In the genomic region with DNA sequence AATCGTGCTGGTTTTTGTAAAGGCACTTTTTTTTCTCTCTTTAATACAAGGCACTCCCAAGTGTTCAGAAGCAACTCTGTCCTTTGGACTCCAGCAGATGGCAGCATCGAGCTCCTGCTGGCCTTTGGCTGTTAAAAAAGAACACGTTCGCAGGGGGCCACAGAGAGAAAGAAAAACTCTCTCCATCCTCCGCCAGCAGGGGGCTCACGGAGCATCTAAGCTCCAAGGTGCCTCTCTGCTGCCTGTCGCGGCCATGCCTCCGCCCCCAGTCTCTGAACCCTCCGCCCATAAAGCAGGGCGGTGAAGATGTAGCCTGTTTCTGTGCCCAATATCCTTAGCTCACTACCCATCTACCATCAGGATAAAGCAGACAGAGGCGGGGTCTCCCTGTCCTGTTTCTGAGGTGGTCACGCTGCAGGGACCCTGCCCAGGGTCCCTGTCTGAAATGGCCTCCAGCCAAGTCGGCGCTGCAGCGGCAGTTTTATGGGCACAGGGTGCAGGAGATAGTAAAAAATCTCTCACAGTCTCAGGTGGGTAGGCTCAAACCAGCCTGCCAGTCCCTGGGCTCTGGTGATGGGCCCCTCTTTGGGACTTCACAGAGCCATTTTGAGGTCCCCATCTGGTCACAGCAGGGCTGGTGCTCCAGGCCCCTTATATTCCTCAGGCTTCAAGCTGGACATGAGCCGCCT, we compare ENCODE assay signal across 9 mouse cellular contexts.
DNase-seq lines count a peak whose midpoint lies in the region; ATAC-seq and TF ChIP-seq lines count a peak whose summit lies in the region.
"Had no signal": no experiment of that assay in that cellular context is flagged by ENCODE, and none has a peak within 500 bp of the region (broad histone marks: within the 10 kb centered on the region; RNA-seq: fewer than 3 reads in every experiment).

No protein-coding gene starts in this region.

- ATAC-seq in cerebellum, adult (ENCODE audit: insufficient number of reproducible peaks, low FRiP score, low TSS enrichment) = peak; percentile 69
- peak; percentile 91 for ATAC-seq in forebrain, embryonic 14.5 days
- no peak for ATAC-seq in liver, embryonic 13.5 days (ENCODE audit: low read depth)
- peak; percentile 81 for ATAC-seq in neural tube, embryonic 13.5 days (ENCODE audit: low read depth)
- peak; percentile 90 for ATAC-seq in stomach, postnatal 0 days (ENCODE audit: low FRiP score, low TSS enrichment)

- DNase-seq in CH12.LX (ENCODE audit: extremely low read depth) = peak; percentile 98
- DNase-seq in forebrain, embryonic 14.5 days (ENCODE audit: low spot score) = peak; percentile 99
- DNase-seq in heart, postnatal 10 days = peak; percentile 94 to 96
- DNase-seq in kidney, postnatal 36 days = peak; percentile 92 to 96
- DNase-seq in liver, embryonic 13.5 days = peak; percentile 64
- DNase-seq in stomach, postnatal 0 days (ENCODE audit: low spot score) = peak; percentile 96

- intact Hi-C loops in heart, postnatal 10 days (cut with DNase I) = loop anchor here (1.0 to 2.0 kb wide), 2 partner anchors 247 to 317 kb away; no protein-coding TSS in a partner anchor

- H3K9me3 ChIP-seq in CH12.LX (replicated peaks; ENCODE audit: low read length) = no peaks in the 10 kb centered on the region
- no peaks in the 10 kb centered on the region for H3K9me3 ChIP-seq in forebrain, embryonic 14.5 days (replicated peaks; ENCODE audit: control insufficient read depth, low read length)
- H3K9me3 ChIP-seq in liver, embryonic 13.5 days (replicated peaks) = no peaks in the 10 kb centered on the region
- H3K9me3 ChIP-seq in neural tube, embryonic 13.5 days = no peaks in the 10 kb centered on the region
- H3K9me3 ChIP-seq in stomach, postnatal 0 days (ENCODE audit: control insufficient read depth, low read length) = no peaks in the 10 kb centered on the region

- TF ChIP-seq CTCF in CH12.LX (conservative IDR thresholded peaks at IDR 0.05 in 1 of 2, IDR thresholded peaks at IDR 0.05 in 1 of 2; ENCODE audit: low read depth in 2 of 2, low read length in 2 of 2) = peak; percentile 87 to 99
- peak; percentile 99 for TF ChIP-seq CTCF in stomach, postnatal 0 days (IDR thresholded peaks at IDR 0.05; ENCODE audit: low read depth)

- no peak for TF ChIP-seq POLR2A in CH12.LX (IDR thresholded peaks at IDR 0.05; ENCODE audit: low read depth, low read length)

- dilution Hi-C loops in CH12.LX (cut with MboI; ENCODE audit: extremely low pct_ligation_motif_present, extremely low pct_unique_long_range_greater_than_20kb, low sequenced_read_pairs) = no loop called here

- peak; percentile 76 for TF ChIP-seq RAD21 in CH12.LX (IDR thresholded peaks at IDR 0.05; ENCODE audit: low read depth, low read length)

- H3K4me3 ChIP-seq in CH12.LX (replicated peaks in 1 of 3; ENCODE audit: low read depth in 2 of 3, low read length in 2 of 3, poor library complexity in 1 of 3) = no peak overlapping the region
- peak overlapping the region; percentile 16; the same call in 1 of the 2 replicates for H3K4me3 ChIP-seq in forebrain, embryonic 14.5 days (ENCODE audit: low read depth, low read length)
- no peak overlapping the region for H3K4me3 ChIP-seq in liver, embryonic 13.5 days (replicated peaks)
- peak overlapping the region; percentile 30 for H3K4me3 ChIP-seq in neural tube, embryonic 13.5 days
- no peak overlapping the region for H3K4me3 ChIP-seq in stomach, postnatal 0 days (ENCODE audit: low read depth, low read length)
- H3K4me3 ChIP-seq: erythroblast, embryonic 14.5 days had no signal

- H3K4me1 ChIP-seq in CH12.LX (ENCODE audit: control insufficient read depth in 1 of 2, insufficient read depth in 2 of 2) = peaks cover 10 to 26% of the 10 kb centered on the region in 2 experiments; a peak in 3 of 4 replicates
- no peaks in the 10 kb centered on the region for H3K4me1 ChIP-seq in forebrain, embryonic 14.5 days (ENCODE audit: control insufficient read depth, insufficient read depth, low read length)
- H3K4me1 ChIP-seq in liver, embryonic 13.5 days (replicated peaks) = peaks cover 3% of the 10 kb centered on the region; the same call in 1 of the 2 replicates
- peaks cover 6% of the 10 kb centered on the region for H3K4me1 ChIP-seq in neural tube, embryonic 13.5 days (replicated peaks)
- no peaks in the 10 kb centered on the region for H3K4me1 ChIP-seq in stomach, postnatal 0 days (replicated peaks; ENCODE audit: control insufficient read depth, insufficient read depth)

- peaks cover 40% of the 10 kb centered on the region for H3K27me3 ChIP-seq in CH12.LX (replicated peaks)
- no peaks in the 10 kb centered on the region for H3K27me3 ChIP-seq in forebrain, embryonic 14.5 days (replicated peaks; ENCODE audit: control insufficient read depth, insufficient read depth, low read length)
- no peaks in the 10 kb centered on the region for H3K27me3 ChIP-seq in liver, embryonic 13.5 days
- H3K27me3 ChIP-seq in neural tube, embryonic 13.5 days = no peaks in the 10 kb centered on the region
- no peaks in the 10 kb centered on the region for H3K27me3 ChIP-seq in stomach, postnatal 0 days (ENCODE audit: control insufficient read depth, insufficient read depth, low read length)

- 24% methylated on average over 17 of the region's 17 CpGs for WGBS in forebrain, embryonic 14.5 days
- WGBS in liver, embryonic 13.5 days (ENCODE audit: insufficient replicate concordance) = 21% methylated on average over 17 of the region's 17 CpGs
- WGBS in neural tube, embryonic 13.5 days = 17% methylated on average over 17 of the region's 17 CpGs
- 26% methylated on average over 17 of the region's 17 CpGs for WGBS in stomach, postnatal 0 days

- in situ Hi-C loops in CH12.LX (cut with MboI; ENCODE audit: low pct_ligation_motif_present, low pct_unique_long_range_greater_than_20kb, low sequenced_read_pairs) = no loop called here

- no peak overlapping the region for H3K4me2 ChIP-seq in CH12.LX (ENCODE audit: insufficient read depth, low read depth, poor library complexity, severe bottlenecking)
- peak overlapping the region; percentile 48 for H3K4me2 ChIP-seq in forebrain, embryonic 14.5 days (ENCODE audit: low read length)
- H3K4me2 ChIP-seq in liver, embryonic 13.5 days = peak overlapping the region; percentile 10; the same call in 1 of the 2 replicates
- H3K4me2 ChIP-seq in neural tube, embryonic 13.5 days = peak overlapping the region; percentile 54
- H3K4me2 ChIP-seq in stomach, postnatal 0 days (replicated peaks; ENCODE audit: low read depth) = no peak overlapping the region

- TF ChIP-seq EP300 in CH12.LX (IDR thresholded peaks at IDR 0.05; ENCODE audit: low read length) = no peak
- no peak for TF ChIP-seq EP300 in stomach, postnatal 0 days (optimal IDR thresholded peaks at IDR 0.05)

- no peak overlapping the region for H3K27ac ChIP-seq in CH12.LX (ENCODE audit: insufficient read depth, low read depth)
- H3K27ac ChIP-seq in forebrain, embryonic 14.5 days (ENCODE audit: low read depth, low read length) = no peak overlapping the region
- H3K27ac ChIP-seq in liver, embryonic 13.5 days = no peak overlapping the region
- no peak overlapping the region for H3K27ac ChIP-seq in neural tube, embryonic 13.5 days (replicated peaks)
- H3K27ac ChIP-seq in stomach, postnatal 0 days (replicated peaks) = no peak overlapping the region

- no peaks in the 10 kb centered on the region for H3K79me2 ChIP-seq in CH12.LX (replicated peaks; ENCODE audit: control insufficient read depth, extremely low read depth, insufficient read depth, poor library complexity, severe bottlenecking)

- H3K36me3 ChIP-seq in CH12.LX (replicated peaks in 1 of 2; ENCODE audit: control insufficient read depth in 1 of 2, insufficient read depth in 1 of 2, low read length in 1 of 2) = no peaks in the 10 kb centered on the region
- H3K36me3 ChIP-seq in forebrain, embryonic 14.5 days (ENCODE audit: control insufficient read depth, insufficient read depth, low read length) = no peaks in the 10 kb centered on the region
- no peaks in the 10 kb centered on the region for H3K36me3 ChIP-seq in liver, embryonic 13.5 days
- H3K36me3 ChIP-seq in neural tube, embryonic 13.5 days = no peaks in the 10 kb centered on the region
- H3K36me3 ChIP-seq in stomach, postnatal 0 days (ENCODE audit: control insufficient read depth, insufficient read depth, low read length) = no peaks in the 10 kb centered on the region

- H3K9ac ChIP-seq in CH12.LX (ENCODE audit: insufficient read depth, low read depth) = no peak overlapping the region
- peak overlapping the region; percentile 48; the same call in 1 of the 2 replicates for H3K9ac ChIP-seq in forebrain, embryonic 14.5 days (ENCODE audit: low read length)
- no peak overlapping the region for H3K9ac ChIP-seq in liver, embryonic 13.5 days
- H3K9ac ChIP-seq in neural tube, embryonic 13.5 days = peak overlapping the region; percentile 59
- no peak overlapping the region for H3K9ac ChIP-seq in stomach, postnatal 0 days (ENCODE audit: low read length)

TF ChIP-seq in CH12.LX, 34 proteins besides CTCF, POLR2A, EP300 and RAD21:
- TF ChIP-seq SMC3 (IDR thresholded peaks at IDR 0.05; ENCODE audit: low read depth, low read length) (peak; percentile 88), ZC3H11A (IDR thresholded peaks at IDR 0.05; ENCODE audit: low read depth, low read length) (peak; percentile 7; the same call in 1 of the 2 replicates), ZNF384 (IDR thresholded peaks at IDR 0.05; ENCODE audit: low read depth, low read length) (peak; percentile 67), POLR2AphosphoS2 (IDR thresholded peaks at IDR 0.05; ENCODE audit: low read depth, low read length) (no peak), ZMIZ1 (IDR thresholded peaks at IDR 0.05; ENCODE audit: low read depth, low read length) (no peak), UBTF (IDR thresholded peaks at IDR 0.05; ENCODE audit: low read depth, low read length) (no peak), IRF4 (IDR thresholded peaks at IDR 0.05; ENCODE audit: low read depth, low read length) (0 out of 2 replicates have a peak, but pooled peaks have one; percentile 13), MAZ (IDR thresholded peaks at IDR 0.05; ENCODE audit: low read depth, low read length) (peak; percentile 63; the same call in 1 of the 2 replicates)

Comparison
In these comparisons a context has a peak if more than half of its experiments do, and no peak if none do; other contexts are left out.
1. H3K4me2 ChIP-seq: peak in forebrain, embryonic 14.5 days (single experiment), liver, embryonic 13.5 days (single experiment) and neural tube, embryonic 13.5 days (single experiment); none in CH12.LX (single experiment) and stomach, postnatal 0 days (single experiment).
2. H3K4me3 ChIP-seq: peak in forebrain, embryonic 14.5 days (single experiment) and neural tube, embryonic 13.5 days (single experiment); none in CH12.LX (0 of 3), liver, embryonic 13.5 days (single experiment) and stomach, postnatal 0 days (single experiment).
3. H3K9ac ChIP-seq: peak in forebrain, embryonic 14.5 days (single experiment) and neural tube, embryonic 13.5 days (single experiment); none in CH12.LX (single experiment), liver, embryonic 13.5 days (single experiment) and stomach, postnatal 0 days (single experiment).
4. Peak in every context shown above with its lines, with median percentiles within 50 percentile points of each other: DNase-seq.